Mouse (Mus musculus) midbrain, embryonic 13.5 days (tissue): ENCODE measurements around the gene Gm12789. TPM values are rescaled to one million over a fixed set of nuclear protein-coding genes. Genes with fewer than 3 reads are reported as not detected.
A peak's percentile ranks its signal among the peaks of the same experiment; 100 is the strongest.
"Not testable (repeated sequence)": the region's sequence is repeated elsewhere in the genome, so short reads cannot be mapped to it uniquely, and the experiment has no call there.

Source experiments
- ATAC-seq: fragments of 200-750 bp; cut with Nextera tagmentation; 2 replicates; pipeline ENCODE4 v1.8.0; 2017; ENCODE audit warnings: mild to moderate bottlenecking, moderate TSS enrichment, moderate library complexity
- H3K27ac ChIP-seq: fragments of 300-500 bp; sonication (generic); 2 replicates; pipeline ENCODE4 v1.5.1; 2015; ENCODE audit warnings: inconsistent platforms, mild to moderate bottlenecking, moderate library complexity
- H3K27me3 ChIP-seq: fragments of 300-500 bp; sonication (generic); 2 replicates; pipeline ENCODE4 v1.6.1; 2015; ENCODE audit warnings: mild to moderate bottlenecking, inconsistent platforms
- H3K36me3 ChIP-seq: fragments of 300-500 bp; sonication (generic); 2 replicates; pipeline ENCODE4 v1.6.1; 2015; ENCODE audit warnings: mild to moderate bottlenecking, inconsistent platforms
- H3K4me1 ChIP-seq: fragments of 300-500 bp; sonication (generic); replicated peaks from 2 replicates; pipeline ENCODE4 v1.6.1; 2015; ENCODE audit warnings: inconsistent platforms
- H3K4me2 ChIP-seq: fragments of 300-500 bp; sonication (generic); replicated peaks from 2 replicates; pipeline ENCODE4 v1.6.1; 2015; ENCODE audit warnings: moderate library complexity, mild to moderate bottlenecking, inconsistent platforms
- H3K4me3 ChIP-seq: fragments of 300-500 bp; sonication (generic); replicated peaks from 2 replicates; pipeline ENCODE4 v1.5.1; 2015; ENCODE audit warnings: mild to moderate bottlenecking, inconsistent platforms
- H3K9ac ChIP-seq: fragments of 300-500 bp; sonication (generic); replicated peaks from 2 replicates; pipeline ENCODE4 v1.6.1; 2015; ENCODE audit warnings: mild to moderate bottlenecking, inconsistent platforms
- H3K9me3 ChIP-seq: fragments of 300-500 bp; sonication (generic); 2 replicates; pipeline ENCODE4 v1.6.1; 2016; ENCODE audit warnings: mild to moderate bottlenecking, inconsistent platforms
- WGBS: fragments of 180-500 bp; shearing (Covaris S2); methylation state at CpG from one replicate; pipeline ENCODE4 v1.1.7; 2015; 5-methylcytosine and 5-hydroxymethylcytosine counted together
- polyA plus RNA-seq: library from polyadenylated mRNA; unstranded; fragments of >200 nt; fragmentation: Nextera tagmentation; extraction: Ambion mirVana; gene quantifications from 2 replicates; pipeline ENCODE4 v1.2.1, GENCODE M21; 2015

Gene Gm12789
- polyA plus RNA-seq, result not detected in 2 replicates

- WGBS, result 89% methylated on average over 2 of the region's 2 CpGs
- not testable (repeated sequence) for H3K27ac ChIP-seq, H3K9ac ChIP-seq, ATAC-seq, H3K4me3 ChIP-seq, H3K9me3 ChIP-seq, H3K36me3 ChIP-seq, H3K4me2 ChIP-seq, H3K27me3 ChIP-seq, H3K4me1 ChIP-seq
Measured at GRCm38 (mm10) chr4:101986326-101986725, at the start of gene Gm12789. Gene Gm12789 (plus strand): TSS chr4:101986626.

GRCm38 (mm10) chr4:101940107-101940506, 46.3 kb upstream of the Gm12789 start, which contains the start of gene Gm12794:
Gene Gm12794 (plus strand): TSS chr4:101940407.
- not testable (repeated sequence) for ATAC-seq, H3K4me1 ChIP-seq, H3K27me3 ChIP-seq, H3K4me3 ChIP-seq, H3K9ac ChIP-seq, H3K36me3 ChIP-seq, H3K27ac ChIP-seq, H3K4me2 ChIP-seq, H3K9me3 ChIP-seq
- WGBS, result 79% methylated on average over 2 of the region's 2 CpGs

- not testable (repeated sequence) for H3K4me1 ChIP-seq, H3K9me3 ChIP-seq, H3K36me3 ChIP-seq, H3K9ac ChIP-seq, H3K4me2 ChIP-seq, H3K27me3 ChIP-seq, ATAC-seq, H3K4me3 ChIP-seq, H3K27ac ChIP-seq
- 92% methylated on average over 1 of the region's 5 CpGs for WGBS
Measured at GRCm38 (mm10) chr4:101980949-101981348, 5.5 kb upstream of the Gm12789 start, which contains the start of gene Gm12790. Gene Gm12790 (minus strand): TSS chr4:101981049.

GRCm38 (mm10) chr4:101985678-101986077, 748 bp upstream of the Gm12789 start:
- Histone ChIP-seq H3K4me3 (no peak overlapping the region), H3K9me3 (no peaks in the 10 kb centered on the region), H3K36me3 (no peaks in the 10 kb centered on the region), H3K4me1 (no peaks in the 10 kb centered on the region), H3K27me3 (no peaks in the 10 kb centered on the region), H3K9ac (no peak overlapping the region), H3K4me2 (no peak overlapping the region), H3K27ac (no peak overlapping the region)
- ATAC-seq, result no peak
- 86% methylated on average over 5 of the region's 5 CpGs for whole genome bisulfite sequencing

- H3K36me3 ChIP-seq, result no peaks in the 10 kb centered on the region
- no peak for ATAC-seq
- H3K9me3 ChIP-seq, result no peaks in the 10 kb centered on the region
- 90% methylated on average over 5 of the region's 5 CpGs for WGBS
- no peaks in the 10 kb centered on the region for H3K4me1 ChIP-seq
- H3K27me3 ChIP-seq, result no peaks in the 10 kb centered on the region
- H3K27ac ChIP-seq, result no peak overlapping the region
- no peak overlapping the region for H3K9ac ChIP-seq
- no peak overlapping the region for H3K4me3 ChIP-seq
- no peak overlapping the region for H3K4me2 ChIP-seq
Measured at GRCm38 (mm10) chr4:101997426-101997825, 11.0 kb downstream of the Gm12789 start.

GRCm38 (mm10) chr4:101998267-101998922, 12.0 kb downstream of the Gm12789 start:
- ATAC-seq, result peak; percentile 81
- Histone ChIP-seq H3K36me3 (no peaks in the 10 kb centered on the region), H3K4me2 (no peak overlapping the region), H3K9me3 (no peaks in the 10 kb centered on the region), H3K9ac (no peak overlapping the region), H3K4me3 (no peak overlapping the region), H3K4me1 (no peaks in the 10 kb centered on the region), H3K27ac (no peak overlapping the region), H3K27me3 (no peaks in the 10 kb centered on the region)
- 41% methylated on average over 15 of the region's 15 CpGs for WGBS

- no peaks in the 10 kb centered on the region for H3K36me3 ChIP-seq
- no peaks in the 10 kb centered on the region for H3K27me3 ChIP-seq
- ATAC-seq, result no peak
- no peaks in the 10 kb centered on the region for H3K9me3 ChIP-seq
- no peaks in the 10 kb centered on the region for H3K4me1 ChIP-seq
- 76% methylated on average over 6 of the region's 6 CpGs for WGBS
- no peak overlapping the region for H3K9ac ChIP-seq
- no peak overlapping the region for H3K27ac ChIP-seq
- H3K4me3 ChIP-seq, result no peak overlapping the region
- no peak overlapping the region for H3K4me2 ChIP-seq
Measured at GRCm38 (mm10) chr4:102026619-102027018, 40.2 kb downstream of the Gm12789 start.

Other genes starting within 250 kb of the Gm12789 start
- gene B020004J07Rik, start 142.6 kb upstream of the Gm12789 start, polyA plus RNA-seq, result not detected in 2 replicates
- not detected in 2 replicates for gene C130073F10Rik, start 92.8 kb upstream of the Gm12789 start, polyA plus RNA-seq
- not detected in 2 replicates for gene Gm12800, start 77.5 kb upstream of the Gm12789 start, polyA plus RNA-seq
- not detected in 2 replicates for gene Gm12794, start 46.2 kb upstream of the Gm12789 start, polyA plus RNA-seq
- not detected in 2 replicates for gene Gm12790, start 5.6 kb upstream of the Gm12789 start, polyA plus RNA-seq
- 23.8 and 31.4 TPM in 2 replicates for gene Pde4b, start 100.9 kb downstream of the Gm12789 start, polyA plus RNA-seq